Mouse (Mus musculus): ENCODE measurements at regions not wholly inside any gene's neighbourhood (a gene's known extent, or its start where the extent isn't known, plus 50 kb on each side); places are given as distances from the start of the nearest gene placed in this dataset.

GRCm38 (mm10) chr9:84977470-84977869 lies 335.1 kb upstream of the Gm11114 start:
- no peak overlapping the region for H3K4me3 ChIP-seq (replicated peaks; ENCODE audit: low read length)
- H3K4me1 ChIP-seq (replicated peaks; ENCODE audit: control insufficient read depth, insufficient read depth, low read length): no peaks in the 10 kb centered on the region
- no peak overlapping the region for H3K27ac ChIP-seq (ENCODE audit: low read length)
- H3K9ac ChIP-seq (replicated peaks; ENCODE audit: low read depth, low read length): no peak overlapping the region
- H3K9me3 ChIP-seq (ENCODE audit: control insufficient read depth, low read length): no peaks in the 10 kb centered on the region
- no peaks in the 10 kb centered on the region for H3K27me3 ChIP-seq (replicated peaks; ENCODE audit: control insufficient read depth, insufficient read depth, low read length)
- no peak overlapping the region for H3K4me2 ChIP-seq (ENCODE audit: low read length)
- no peaks in the 10 kb centered on the region for H3K36me3 ChIP-seq (ENCODE audit: control insufficient read depth, insufficient read depth)
- WGBS: 86% methylated on average over 5 of the region's 5 CpGs
- no peak for ATAC-seq

GRCm38 (mm10) chr9:85003414-85003813 lies 309.2 kb upstream of the Gm11114 start:
- Histone ChIP-seq H3K9me3 (ENCODE audit: control insufficient read depth, low read length) (no peaks in the 10 kb centered on the region), H3K27ac (ENCODE audit: low read length) (no peak overlapping the region), H3K4me3 (replicated peaks; ENCODE audit: low read length) (no peak overlapping the region), H3K9ac (replicated peaks; ENCODE audit: low read depth, low read length) (no peak overlapping the region), H3K27me3 (replicated peaks; ENCODE audit: control insufficient read depth, insufficient read depth, low read length) (no peaks in the 10 kb centered on the region), H3K4me1 (replicated peaks; ENCODE audit: control insufficient read depth, insufficient read depth, low read length) (no peaks in the 10 kb centered on the region), H3K36me3 (ENCODE audit: control insufficient read depth, insufficient read depth) (no peaks in the 10 kb centered on the region), H3K4me2 (ENCODE audit: low read length) (no peak overlapping the region)
- 40% methylated on average over 1 of the region's 1 CpGs for WGBS
- ATAC-seq: no peak

- Histone ChIP-seq H3K4me2 (ENCODE audit: low read length) (no peak overlapping the region), H3K9me3 (ENCODE audit: control insufficient read depth, low read length) (no peaks in the 10 kb centered on the region), H3K27ac (ENCODE audit: low read length) (no peak overlapping the region), H3K4me3 (replicated peaks; ENCODE audit: low read length) (no peak overlapping the region), H3K4me1 (replicated peaks; ENCODE audit: control insufficient read depth, insufficient read depth, low read length) (no peaks in the 10 kb centered on the region), H3K27me3 (replicated peaks; ENCODE audit: control insufficient read depth, insufficient read depth, low read length) (no peaks in the 10 kb centered on the region), H3K36me3 (ENCODE audit: control insufficient read depth, insufficient read depth) (no peaks in the 10 kb centered on the region), H3K9ac (replicated peaks; ENCODE audit: low read depth, low read length) (no peak overlapping the region)
- no peak for ATAC-seq
- WGBS: 69% methylated on average over 1 of the region's 1 CpGs
Measured at GRCm38 (mm10) chr9:85011361-85011760, 301.2 kb upstream of the Gm11114 start.

GRCm38 (mm10) chr9:85048112-85048978 lies 264.2 kb upstream of the Gm11114 start:
- Histone ChIP-seq H3K4me1 (replicated peaks; ENCODE audit: control insufficient read depth, insufficient read depth, low read length) (0 out of 2 replicates have a peak, but pooled peaks cover 2% of the 10 kb centered on the region), H3K27ac (ENCODE audit: low read length) (no peak overlapping the region), H3K36me3 (ENCODE audit: control insufficient read depth, insufficient read depth) (no peaks in the 10 kb centered on the region), H3K4me3 (replicated peaks; ENCODE audit: low read length) (no peak overlapping the region), H3K9me3 (ENCODE audit: control insufficient read depth, low read length) (no peaks in the 10 kb centered on the region), H3K9ac (replicated peaks; ENCODE audit: low read depth, low read length) (no peak overlapping the region), H3K27me3 (replicated peaks; ENCODE audit: control insufficient read depth, insufficient read depth, low read length) (no peaks in the 10 kb centered on the region), H3K4me2 (ENCODE audit: low read length) (no peak overlapping the region)
- peak; percentile 66 for ATAC-seq
- 15% methylated on average over 2 of the region's 2 CpGs for WGBS

GRCm38 (mm10) chr9:85052526-85052925 lies 260.0 kb upstream of the Gm11114 start:
- no peaks in the 10 kb centered on the region for H3K27me3 ChIP-seq (replicated peaks; ENCODE audit: control insufficient read depth, insufficient read depth, low read length)
- WGBS: 80% methylated on average over 4 of the region's 4 CpGs
- ATAC-seq: no peak
- no peak overlapping the region for H3K27ac ChIP-seq (ENCODE audit: low read length)
- H3K4me1 ChIP-seq (replicated peaks; ENCODE audit: control insufficient read depth, insufficient read depth, low read length): 0 out of 2 replicates have a peak, but pooled peaks cover 2% of the 10 kb centered on the region
- no peaks in the 10 kb centered on the region for H3K36me3 ChIP-seq (ENCODE audit: control insufficient read depth, insufficient read depth)
- no peaks in the 10 kb centered on the region for H3K9me3 ChIP-seq (ENCODE audit: control insufficient read depth, low read length)
- H3K9ac ChIP-seq (replicated peaks; ENCODE audit: low read depth, low read length): no peak overlapping the region
- H3K4me3 ChIP-seq (replicated peaks; ENCODE audit: low read length): no peak overlapping the region
- H3K4me2 ChIP-seq (ENCODE audit: low read length): no peak overlapping the region

GRCm38 (mm10) chr9:85079975-85080374 lies 232.6 kb upstream of the Gm11114 start:
- H3K27ac ChIP-seq (ENCODE audit: low read length): no peak overlapping the region
- no peak overlapping the region for H3K9ac ChIP-seq (replicated peaks; ENCODE audit: low read depth, low read length)
- ATAC-seq: no peak
- no peaks in the 10 kb centered on the region for H3K4me1 ChIP-seq (replicated peaks; ENCODE audit: control insufficient read depth, insufficient read depth, low read length)
- WGBS: 86% methylated on average over 5 of the region's 5 CpGs
- no peak overlapping the region for H3K4me2 ChIP-seq (ENCODE audit: low read length)
- no peaks in the 10 kb centered on the region for H3K9me3 ChIP-seq (ENCODE audit: control insufficient read depth, low read length)
- no peaks in the 10 kb centered on the region for H3K27me3 ChIP-seq (replicated peaks; ENCODE audit: control insufficient read depth, insufficient read depth, low read length)
- H3K4me3 ChIP-seq (replicated peaks; ENCODE audit: low read length): no peak overlapping the region
- no peaks in the 10 kb centered on the region for H3K36me3 ChIP-seq (ENCODE audit: control insufficient read depth, insufficient read depth)

GRCm38 (mm10) chr9:85088556-85089338 lies 223.8 kb upstream of the Gm11114 start:
- ATAC-seq: no peak

GRCm38 (mm10) chr9:85090297-85090696 lies 222.3 kb upstream of the Gm11114 start:
- Histone ChIP-seq H3K4me2 (ENCODE audit: low read length) (no peak overlapping the region), H3K9ac (replicated peaks; ENCODE audit: low read depth, low read length) (no peak overlapping the region), H3K27ac (ENCODE audit: low read length) (no peak overlapping the region), H3K4me1 (replicated peaks; ENCODE audit: control insufficient read depth, insufficient read depth, low read length) (no peaks in the 10 kb centered on the region), H3K27me3 (replicated peaks; ENCODE audit: control insufficient read depth, insufficient read depth, low read length) (no peaks in the 10 kb centered on the region), H3K36me3 (ENCODE audit: control insufficient read depth, insufficient read depth) (no peaks in the 10 kb centered on the region), H3K4me3 (replicated peaks; ENCODE audit: low read length) (no peak overlapping the region), H3K9me3 (ENCODE audit: control insufficient read depth, low read length) (no peaks in the 10 kb centered on the region)
- 92% methylated on average over 10 of the region's 10 CpGs for WGBS
- ATAC-seq: no peak

More at GRCm38 (mm10) chr9:85088556-85089338, 223.8 kb upstream of the Gm11114 start:
- Histone ChIP-seq H3K4me1 (replicated peaks; ENCODE audit: control insufficient read depth, insufficient read depth, low read length) (no peaks in the 10 kb centered on the region), H3K27me3 (replicated peaks; ENCODE audit: control insufficient read depth, insufficient read depth, low read length) (no peaks in the 10 kb centered on the region), H3K9ac (replicated peaks; ENCODE audit: low read depth, low read length) (no peak overlapping the region), H3K36me3 (ENCODE audit: control insufficient read depth, insufficient read depth) (no peaks in the 10 kb centered on the region), H3K4me3 (replicated peaks; ENCODE audit: low read length) (no peak overlapping the region), H3K9me3 (ENCODE audit: control insufficient read depth, low read length) (no peaks in the 10 kb centered on the region), H3K27ac (ENCODE audit: low read length) (no peak overlapping the region), H3K4me2 (ENCODE audit: low read length) (no peak overlapping the region)
- 94% methylated on average over 6 of the region's 6 CpGs for WGBS

- ATAC-seq: no peak
- H3K27ac ChIP-seq (ENCODE audit: low read length): no peak overlapping the region
- no peak overlapping the region for H3K4me2 ChIP-seq (ENCODE audit: low read length)
- H3K4me1 ChIP-seq (replicated peaks; ENCODE audit: control insufficient read depth, insufficient read depth, low read length): no peaks in the 10 kb centered on the region
- no peaks in the 10 kb centered on the region for H3K9me3 ChIP-seq (ENCODE audit: control insufficient read depth, low read length)
- H3K9ac ChIP-seq (replicated peaks; ENCODE audit: low read depth, low read length): no peak overlapping the region
- 97% methylated on average over 3 of the region's 3 CpGs for WGBS
- H3K27me3 ChIP-seq (replicated peaks; ENCODE audit: control insufficient read depth, insufficient read depth, low read length): no peaks in the 10 kb centered on the region
- no peak overlapping the region for H3K4me3 ChIP-seq (replicated peaks; ENCODE audit: low read length)
- H3K36me3 ChIP-seq (ENCODE audit: control insufficient read depth, insufficient read depth): no peaks in the 10 kb centered on the region
Measured at GRCm38 (mm10) chr9:85095234-85095633, 217.3 kb upstream of the Gm11114 start.

Measured in forebrain, embryonic 16.5 days (tissue).